Mouse (Mus musculus): ENCODE data around the gene C130026I21Rik. TPM values are rescaled to one million over a fixed set of nuclear protein-coding genes. Genes with fewer than 3 reads are reported as not detected.

C130026I21Rik gene
- polyA plus RNA-seq, 1 experiment from 2014 or later = 0.33 TPM

DNA sequence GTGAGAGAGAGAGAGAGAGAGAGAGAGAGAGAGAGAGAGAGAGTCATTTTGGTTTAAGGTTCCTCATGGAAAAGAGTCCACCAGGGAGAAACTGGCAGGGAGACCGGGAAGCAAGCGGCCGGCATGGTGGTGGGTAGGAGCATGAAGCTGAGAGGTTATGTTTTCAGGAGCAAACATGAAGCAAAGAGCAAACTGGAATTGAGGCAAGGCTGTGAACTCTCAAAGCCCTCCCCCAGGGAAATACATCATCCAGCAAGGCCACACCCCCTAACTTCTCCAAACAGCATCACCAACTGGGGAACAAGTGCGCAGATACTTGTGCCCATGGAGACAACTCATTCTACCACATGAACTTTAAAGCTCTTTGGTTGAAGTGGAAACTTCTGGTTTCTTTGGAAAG is 326.8 kb downstream of the C130026I21Rik start:
- Histone ChIP-seq H3K4me3 (no peak overlapping the region), H3K9ac (no peak overlapping the region), H3K27me3 (no peaks in the 10 kb centered on the region), H3K27ac (replicated peaks) (no peak overlapping the region), H3K9me3 (no peaks in the 10 kb centered on the region), H3K4me2 (no peak overlapping the region), H3K4me1 (replicated peaks) (no peaks in the 10 kb centered on the region), H3K36me3 (no peaks in the 10 kb centered on the region)
- 96% methylated on average over 4 of the region's 4 CpGs for WGBS
- no peak for ATAC-seq (ENCODE audit: low read depth)

Small RNAs within 50 kb of the gene (microRNA-seq; reads per million reads assigned to microRNA genes)
- gene Gm27907 = not detected

Other genes starting within 250 kb of the C130026I21Rik start
- gene Gm10553, start 170.4 kb downstream of the C130026I21Rik start, polyA plus RNA-seq (2015; fragmentation: Nextera tagmentation; extraction: Ambion mirVana) = not detected in 2 replicates
- not detected in 2 replicates for gene A530032D15Rik, start 160.7 kb downstream of the C130026I21Rik start, polyA plus RNA-seq (2015; fragmentation: Nextera tagmentation; extraction: Ambion mirVana)